Mouse (Mus musculus) ES-E14 (cell line): ENCODE results near the gene Gramd2.

Experiments
- MAFK ChIP-seq: IDR thresholded peaks from 2 replicates; pipeline ENCODE4 v1.6.1; 2014; ENCODE audit warnings: mild to moderate bottlenecking, low read depth, low read length, inconsistent platforms; ENCODE audit not compliant: insufficient read depth
- ZC3H11A ChIP-seq: IDR thresholded peaks from 2 replicates; pipeline ENCODE4 v1.6.1; 2012; ENCODE audit warnings: low read depth, mild to moderate bottlenecking, inconsistent platforms, low read length, borderline replicate concordance

GRCm38 (mm10) chr9:59721144-59721543 is 41.2 kb downstream of the Gramd2 start:
- peak; percentile 78; the same call in 1 of the 2 replicates for TF ChIP-seq MAFK
- TF ChIP-seq ZC3H11A = no peak
